Mouse (Mus musculus) forebrain, embryonic 11.5 days (tissue): Measurements from ENCODE around the gene Tmem9b. TPM values are rescaled to one million over a fixed set of nuclear protein-coding genes. Genes with fewer than 3 reads are reported as not detected.

Source experiments
- ATAC-seq: fragments of 200-750 bp; cut with Nextera tagmentation; replicated peaks from 2 replicates; pipeline ENCODE4 v1.8.0; 2017; ENCODE audit warnings: moderate TSS enrichment; ENCODE audit not compliant: low FRiP score
- DNase-seq: peaks from one replicate; pipeline ENCODE4 v3.0.0-alpha.2; 2017; ENCODE audit warnings: low spot score
- H3K27ac ChIP-seq: fragments of 300-500 bp; sonication (generic); 2 replicates; pipeline ENCODE4 v1.5.1; 2014; ENCODE audit warnings: low read depth, low read length
- H3K27me3 ChIP-seq: fragments of 300-500 bp; sonication (generic); 2 replicates; pipeline ENCODE4 v1.6.1; 2014; ENCODE audit warnings: mild to moderate bottlenecking, low read length, mixed read lengths; ENCODE audit not compliant: control insufficient read depth, insufficient read depth
- H3K36me3 ChIP-seq: fragments of 300-500 bp; sonication (generic); 2 replicates; pipeline ENCODE4 v1.6.1; 2014; ENCODE audit warnings: mild to moderate bottlenecking, low read length, moderate library complexity, mixed read lengths; ENCODE audit not compliant: control insufficient read depth, insufficient read depth
- H3K4me1 ChIP-seq: fragments of 300-500 bp; sonication (generic); replicated peaks from 2 replicates; pipeline ENCODE4 v1.6.1; 2014; ENCODE audit warnings: low read length, mixed read lengths; ENCODE audit not compliant: control insufficient read depth, insufficient read depth
- H3K4me2 ChIP-seq: fragments of 300-500 bp; sonication (generic); 2 replicates; pipeline ENCODE4 v1.6.1; 2014; ENCODE audit warnings: low read depth, mild to moderate bottlenecking, low read length, moderate library complexity, mixed read lengths; ENCODE audit not compliant: severe bottlenecking
- H3K4me3 ChIP-seq: fragments of 300-500 bp; sonication (generic); 2 replicates; pipeline ENCODE4 v1.5.1; 2014; ENCODE audit warnings: low read depth, low read length
- H3K9ac ChIP-seq: fragments of 300-500 bp; sonication (generic); 2 replicates; pipeline ENCODE4 v1.6.1; 2014; ENCODE audit warnings: low read length
- H3K9me3 ChIP-seq: fragments of 300-500 bp; sonication (generic); 2 replicates; pipeline ENCODE4 v1.6.1; 2016; ENCODE audit warnings: low read length, mixed read lengths; ENCODE audit not compliant: control insufficient read depth
- WGBS: fragments of 180-500 bp; shearing (Covaris S2); extraction: QIAGEN DNeasy Blood & Tissue Kit; methylation state at CpG from one replicate; pipeline ENCODE4 v1.1.7; 2014; 5-methylcytosine and 5-hydroxymethylcytosine counted together
- polyA plus RNA-seq: library from polyadenylated mRNA; unstranded; fragments of >200 nt; fragmentation: Nextera tagmentation; extraction: Ambion mirVana; gene quantifications from 2 replicates; pipeline ENCODE4 v1.2.1, GENCODE M21; 2014

The Tmem9b gene
- polyA plus RNA-seq, 1 experiment from 2014 or later: 45.7 TPM

GRCm38 (mm10) chr7:109686585-109687128, 66.0 kb downstream of the Tmem9b start:
- 0 out of 2 replicates have a peak, but pooled peaks cover 6% of the 10 kb centered on the region for H3K4me1 ChIP-seq
- WGBS: 44% methylated on average over 9 of the region's 9 CpGs
- no peaks in the 10 kb centered on the region for H3K27me3 ChIP-seq
- no peak overlapping the region for H3K4me2 ChIP-seq
- no peak overlapping the region for H3K27ac ChIP-seq
- H3K9ac ChIP-seq: no peak overlapping the region; the same call in 1 of the 2 replicates
- DNase-seq: no peak
- H3K4me3 ChIP-seq: no peak overlapping the region
- no peak for ATAC-seq
- H3K9me3 ChIP-seq: no peaks in the 10 kb centered on the region
- H3K36me3 ChIP-seq: no peaks in the 10 kb centered on the region

Other genes with a start within 250 kb of the Tmem9b start
- 0.37 and 0.67 TPM in 2 replicates for gene Trim66, start 244.7 kb downstream of the Tmem9b start, polyA plus RNA-seq
- 103 and 119 TPM in 2 replicates for gene Rpl27a, start 233.7 kb downstream of the Tmem9b start, polyA plus RNA-seq
- 32.8 TPM in 2 replicates for gene St5, start 49.3 kb downstream of the Tmem9b start, polyA plus RNA-seq
- gene Akip1, start 49.2 kb downstream of the Tmem9b start, polyA plus RNA-seq: 18.3 and 19.6 TPM in 2 replicates
- not detected in 2 replicates for gene BC051019, start 29.0 kb downstream of the Tmem9b start, polyA plus RNA-seq
- 0.28 TPM in 1 of 2 replicates, not detected in the other for gene Ascl3, start 21.1 kb downstream of the Tmem9b start, polyA plus RNA-seq
- 0.83 and 0.87 TPM in 2 replicates for gene Nrip3, start 29.1 kb upstream of the Tmem9b start, polyA plus RNA-seq
- 2.3 and 2.5 TPM in 2 replicates for gene Scube2, start 112.8 kb upstream of the Tmem9b start, polyA plus RNA-seq
- gene Dennd5a, start 207.6 kb upstream of the Tmem9b start, polyA plus RNA-seq: 52.6 and 55.9 TPM in 2 replicates
- gene Tmem41b, start 234.1 kb upstream of the Tmem9b start, polyA plus RNA-seq: 66.4 and 67.5 TPM in 2 replicates